Mouse (Mus musculus): ENCODE data around the gene Rptor.

Rptor gene

GRCm38 (mm10) chr11:119607464-119607863 is 4.8 kb downstream of the Rptor start:
- DNase-seq, result no peak

- DNase-seq, result no peak
These were observed 8.8 kb downstream of the Rptor start for GRCm38 (mm10) chr11:119611496-119611895.

GRCm38 (mm10) chr11:119612179-119612578 is 9.5 kb downstream of the Rptor start:
- no peak for DNase-seq

- DNase-seq, result no peak
These were observed 12.4 kb downstream of the Rptor start for GRCm38 (mm10) chr11:119615087-119615486.

GRCm38 (mm10) chr11:119618763-119619162 is 16.1 kb downstream of the Rptor start:
- DNase-seq, result peak; percentile 80

- DNase-seq, result no peak
These were observed 18.6 kb downstream of the Rptor start for GRCm38 (mm10) chr11:119621266-119621665.

GRCm38 (mm10) chr11:119623800-119624199 is 21.1 kb downstream of the Rptor start:
- no peak for DNase-seq

GRCm38 (mm10) chr11:119624401-119624800 is 21.7 kb downstream of the Rptor start:
- no peak for DNase-seq

GRCm38 (mm10) chr11:119624955-119625354 is 22.2 kb downstream of the Rptor start:
- DNase-seq, result no peak

GRCm38 (mm10) chr11:119625476-119625875 is 22.8 kb downstream of the Rptor start:
- no peak for DNase-seq

- DNase-seq, result no peak
These were observed 23.2 kb downstream of the Rptor start for GRCm38 (mm10) chr11:119625943-119626342.

GRCm38 (mm10) chr11:119627243-119627642 is 24.5 kb downstream of the Rptor start:
- DNase-seq, result no peak

GRCm38 (mm10) chr11:119629072-119629471 is 26.4 kb downstream of the Rptor start:
- no peak for DNase-seq

GRCm38 (mm10) chr11:119630329-119630728 is 27.6 kb downstream of the Rptor start:
- DNase-seq, result no peak

GRCm38 (mm10) chr11:119631222-119631870 is 28.6 kb downstream of the Rptor start:
- DNase-seq, result no peak

GRCm38 (mm10) chr11:119636371-119636883 is 33.7 kb downstream of the Rptor start:
- no peak for DNase-seq

GRCm38 (mm10) chr11:119637519-119637918 is 34.8 kb downstream of the Rptor start:
- DNase-seq, result no peak

GRCm38 (mm10) chr11:119640491-119640890 is 37.8 kb downstream of the Rptor start:
- no peak for DNase-seq

GRCm38 (mm10) chr11:119641831-119642381 is 39.2 kb downstream of the Rptor start:
- no peak for DNase-seq

- no peak for DNase-seq
These were observed 40.6 kb downstream of the Rptor start for GRCm38 (mm10) chr11:119643347-119643746.

GRCm38 (mm10) chr11:119644140-119644539 is 41.4 kb downstream of the Rptor start:
- no peak for DNase-seq

GRCm38 (mm10) chr11:119644612-119645379 is 42.1 kb downstream of the Rptor start:
- DNase-seq, result no peak

GRCm38 (mm10) chr11:119650456-119650855 is 47.8 kb downstream of the Rptor start:
- no peak for DNase-seq

GRCm38 (mm10) chr11:119653336-119653735 is 50.6 kb downstream of the Rptor start:
- no peak for DNase-seq

All from right cerebral cortex, postnatal 14 days (tissue).